Mouse (Mus musculus): ENCODE data around the gene Plekhm2. TPM values are rescaled to one million over a fixed set of nuclear protein-coding genes. Genes with fewer than 3 reads are reported as not detected.

Gene Plekhm2
- polyA plus RNA-seq, 1 experiment from 2014 or later = 8.1 TPM

GRCm38 (mm10) chr4:141659739-141660138 lies 5.0 kb downstream of the Plekhm2 start:
- no peak overlapping the region for H3K9ac ChIP-seq (replicated peaks)
- WGBS = 74% methylated on average over 4 of the region's 4 CpGs
- H3K27ac ChIP-seq (replicated peaks) = no peak overlapping the region
- peaks cover 23% of the 10 kb centered on the region for H3K4me1 ChIP-seq
- H3K9me3 ChIP-seq (replicated peaks) = no peaks in the 10 kb centered on the region
- H3K4me3 ChIP-seq (replicated peaks) = no peak overlapping the region
- H3K4me2 ChIP-seq = no peak overlapping the region
- peaks cover 14% of the 10 kb centered on the region; the same call in 1 of the 2 replicates for H3K36me3 ChIP-seq
- H3K27me3 ChIP-seq (replicated peaks) = no peaks in the 10 kb centered on the region
- ATAC-seq (ENCODE audit: low FRiP score) = no peak

- Histone ChIP-seq H3K4me2 (no peak overlapping the region), H3K36me3 (peaks cover 14% of the 10 kb centered on the region; the same call in 1 of the 2 replicates), H3K9me3 (replicated peaks) (no peaks in the 10 kb centered on the region), H3K27ac (replicated peaks) (no peak overlapping the region), H3K27me3 (replicated peaks) (no peaks in the 10 kb centered on the region), H3K9ac (replicated peaks) (no peak overlapping the region), H3K4me1 (peaks cover 22% of the 10 kb centered on the region), H3K4me3 (replicated peaks) (no peak overlapping the region)
- ATAC-seq (ENCODE audit: low FRiP score) = no peak
- 92% methylated on average over 6 of the region's 6 CpGs for WGBS
Measured at GRCm38 (mm10) chr4:141658846-141659484, 5.7 kb downstream of the Plekhm2 start.

- H3K9me3 ChIP-seq (replicated peaks) = no peaks in the 10 kb centered on the region
- H3K4me3 ChIP-seq (replicated peaks) = no peak overlapping the region
- H3K27ac ChIP-seq (replicated peaks) = no peak overlapping the region
Measured at GRCm38 (mm10) chr4:141656932-141657331, 7.8 kb downstream of the Plekhm2 start.

GRCm38 (mm10) chr4:141655908-141656608 lies 8.6 kb downstream of the Plekhm2 start:
- H3K4me2 ChIP-seq = no peak overlapping the region
- no peak for ATAC-seq (ENCODE audit: low FRiP score)
- no peaks in the 10 kb centered on the region for H3K27me3 ChIP-seq (replicated peaks)
- no peaks in the 10 kb centered on the region for H3K9me3 ChIP-seq (replicated peaks)
- WGBS = 87% methylated on average over 12 of the region's 12 CpGs
- H3K36me3 ChIP-seq = peaks cover 23% of the 10 kb centered on the region
- no peak overlapping the region for H3K9ac ChIP-seq (replicated peaks)
- H3K4me1 ChIP-seq = peaks cover 5% of the 10 kb centered on the region
- no peak overlapping the region for H3K27ac ChIP-seq (replicated peaks)
- H3K4me3 ChIP-seq (replicated peaks) = no peak overlapping the region

More at GRCm38 (mm10) chr4:141656932-141657331, 7.8 kb downstream of the Plekhm2 start:
- H3K27me3 ChIP-seq (replicated peaks) = no peaks in the 10 kb centered on the region
- H3K36me3 ChIP-seq = peaks cover 21% of the 10 kb centered on the region
- H3K4me1 ChIP-seq = peaks cover 8% of the 10 kb centered on the region
- 78% methylated on average over 8 of the region's 8 CpGs for WGBS
- no peak for ATAC-seq (ENCODE audit: low FRiP score)
- H3K4me2 ChIP-seq = no peak overlapping the region
- H3K9ac ChIP-seq (replicated peaks) = no peak overlapping the region

- Histone ChIP-seq H3K9me3 (replicated peaks) (no peaks in the 10 kb centered on the region), H3K27me3 (replicated peaks) (no peaks in the 10 kb centered on the region), H3K4me3 (replicated peaks) (no peak overlapping the region), H3K4me1 (peaks cover 8% of the 10 kb centered on the region), H3K27ac (replicated peaks) (peak overlapping the region; percentile 49; the same call in 1 of the 2 replicates), H3K36me3 (peaks cover 16% of the 10 kb centered on the region), H3K4me2 (no peak overlapping the region), H3K9ac (replicated peaks) (no peak overlapping the region)
- ATAC-seq (ENCODE audit: low FRiP score) = no peak
- WGBS = 88% methylated on average over 6 of the region's 6 CpGs
Measured at GRCm38 (mm10) chr4:141654509-141654908, 10.2 kb downstream of the Plekhm2 start.

- Histone ChIP-seq H3K27me3 (replicated peaks) (no peaks in the 10 kb centered on the region), H3K36me3 (peaks cover 16% of the 10 kb centered on the region), H3K9ac (replicated peaks) (no peak overlapping the region), H3K9me3 (replicated peaks) (no peaks in the 10 kb centered on the region), H3K27ac (replicated peaks) (peak overlapping the region; percentile 49), H3K4me3 (replicated peaks) (no peak overlapping the region), H3K4me2 (no peak overlapping the region), H3K4me1 (peaks cover 14% of the 10 kb centered on the region)
- ATAC-seq (ENCODE audit: low FRiP score) = no peak
- 90% methylated on average over 13 of the region's 13 CpGs for WGBS
Measured at GRCm38 (mm10) chr4:141653813-141654212, 10.9 kb downstream of the Plekhm2 start.

- Histone ChIP-seq H3K27ac (replicated peaks) (no peak overlapping the region), H3K4me2 (no peak overlapping the region), H3K9me3 (replicated peaks) (no peaks in the 10 kb centered on the region), H3K4me3 (replicated peaks) (no peak overlapping the region), H3K36me3 (peaks cover 16% of the 10 kb centered on the region), H3K27me3 (replicated peaks) (no peaks in the 10 kb centered on the region), H3K9ac (replicated peaks) (no peak overlapping the region), H3K4me1 (peaks cover 22% of the 10 kb centered on the region)
- no peak for ATAC-seq (ENCODE audit: low FRiP score)
- 91% methylated on average over 8 of the region's 8 CpGs for WGBS
Measured at GRCm38 (mm10) chr4:141653044-141653443, 11.7 kb downstream of the Plekhm2 start.

- WGBS = 87% methylated on average over 10 of the region's 10 CpGs
- Histone ChIP-seq H3K4me3 (replicated peaks) (no peak overlapping the region), H3K36me3 (peaks cover 14% of the 10 kb centered on the region), H3K4me1 (peaks cover 22% of the 10 kb centered on the region), H3K9me3 (replicated peaks) (no peaks in the 10 kb centered on the region), H3K9ac (replicated peaks) (no peak overlapping the region), H3K27me3 (replicated peaks) (no peaks in the 10 kb centered on the region), H3K27ac (replicated peaks) (no peak overlapping the region), H3K4me2 (no peak overlapping the region)
- ATAC-seq (ENCODE audit: low FRiP score) = no peak
Measured at GRCm38 (mm10) chr4:141651944-141652343, 12.8 kb downstream of the Plekhm2 start.

- no peak for ATAC-seq (ENCODE audit: low FRiP score)
- peaks cover 14% of the 10 kb centered on the region for H3K36me3 ChIP-seq
- no peaks in the 10 kb centered on the region for H3K27me3 ChIP-seq (replicated peaks)
- WGBS = 87% methylated on average over 6 of the region's 6 CpGs
- H3K4me1 ChIP-seq = peaks cover 22% of the 10 kb centered on the region
- H3K27ac ChIP-seq (replicated peaks) = no peak overlapping the region
- no peaks in the 10 kb centered on the region for H3K9me3 ChIP-seq (replicated peaks)
- no peak overlapping the region for H3K4me2 ChIP-seq
- no peak overlapping the region for H3K9ac ChIP-seq (replicated peaks)
- H3K4me3 ChIP-seq (replicated peaks) = no peak overlapping the region
Measured at GRCm38 (mm10) chr4:141651286-141651685, 13.4 kb downstream of the Plekhm2 start.

- H3K27ac ChIP-seq (replicated peaks) = peak overlapping the region; percentile 63
- peaks cover 14% of the 10 kb centered on the region for H3K36me3 ChIP-seq
- ATAC-seq (ENCODE audit: low FRiP score) = peak; percentile 33; the same call in 1 of the 2 replicates
- no peaks in the 10 kb centered on the region for H3K9me3 ChIP-seq (replicated peaks)
- no peak overlapping the region for H3K9ac ChIP-seq (replicated peaks)
- WGBS = 68% methylated on average over 6 of the region's 6 CpGs
- H3K4me3 ChIP-seq (replicated peaks) = no peak overlapping the region
- 0 out of 2 replicates have a peak overlapping the region, but pooled peaks have one; percentile 15 for H3K4me2 ChIP-seq
- peaks cover 21% of the 10 kb centered on the region for H3K4me1 ChIP-seq
- H3K27me3 ChIP-seq (replicated peaks) = no peaks in the 10 kb centered on the region
Measured at GRCm38 (mm10) chr4:141649244-141649643, 15.5 kb downstream of the Plekhm2 start.

GRCm38 (mm10) chr4:141648262-141648661 lies 16.4 kb downstream of the Plekhm2 start:
- no peak overlapping the region for H3K9ac ChIP-seq (replicated peaks)
- ATAC-seq (ENCODE audit: low FRiP score) = no peak
- peaks cover 14% of the 10 kb centered on the region for H3K36me3 ChIP-seq
- H3K4me1 ChIP-seq = peaks cover 28% of the 10 kb centered on the region
- no peak overlapping the region for H3K4me2 ChIP-seq
- no peak overlapping the region for H3K4me3 ChIP-seq (replicated peaks)
- H3K27ac ChIP-seq (replicated peaks) = peak overlapping the region; percentile 63; the same call in 1 of the 2 replicates
- no peaks in the 10 kb centered on the region for H3K27me3 ChIP-seq (replicated peaks)
- H3K9me3 ChIP-seq (replicated peaks) = no peaks in the 10 kb centered on the region
- WGBS = 82% methylated on average over 5 of the region's 5 CpGs

GRCm38 (mm10) chr4:141647187-141647586 lies 17.5 kb downstream of the Plekhm2 start:
- no peak for ATAC-seq (ENCODE audit: low FRiP score)
- 94% methylated on average over 3 of the region's 3 CpGs for WGBS

More at GRCm38 (mm10) chr4:141647187-141647586, 17.5 kb downstream of the Plekhm2 start:
- Histone ChIP-seq H3K4me1 (peaks cover 32% of the 10 kb centered on the region), H3K9ac (replicated peaks) (no peak overlapping the region), H3K27ac (replicated peaks) (no peak overlapping the region), H3K9me3 (replicated peaks) (no peaks in the 10 kb centered on the region), H3K4me3 (replicated peaks) (no peak overlapping the region), H3K36me3 (peaks cover 15% of the 10 kb centered on the region), H3K4me2 (no peak overlapping the region), H3K27me3 (replicated peaks) (no peaks in the 10 kb centered on the region)

Data from neural tube, embryonic 15.5 days (tissue).